Mouse (Mus musculus) neural tube, embryonic 15.5 days (tissue): ENCODE data around the gene Ptges2. TPM values are rescaled to one million over a fixed set of nuclear protein-coding genes. Genes with fewer than 3 reads are reported as not detected.

Source experiments
- ATAC-seq: fragments of 200-750 bp; cut with Nextera tagmentation; 2 replicates; pipeline ENCODE4 v1.8.0; 2017; ENCODE audit warnings: mild to moderate bottlenecking, moderate TSS enrichment, moderate library complexity; ENCODE audit not compliant: low FRiP score
- H3K27ac ChIP-seq: fragments of 300-500 bp; sonication (generic); replicated peaks from 2 replicates; pipeline ENCODE4 v1.5.1; 2015; ENCODE audit warnings: mild to moderate bottlenecking, inconsistent platforms
- H3K27me3 ChIP-seq: fragments of 300-500 bp; sonication (generic); replicated peaks from 2 replicates; pipeline ENCODE4 v1.6.1; 2015; ENCODE audit warnings: inconsistent platforms
- H3K36me3 ChIP-seq: fragments of 300-500 bp; sonication (generic); 2 replicates; pipeline ENCODE4 v1.6.1; 2015; ENCODE audit warnings: inconsistent platforms
- H3K4me1 ChIP-seq: fragments of 300-500 bp; sonication (generic); 2 replicates; pipeline ENCODE4 v1.6.1; 2015; ENCODE audit warnings: inconsistent platforms
- H3K4me2 ChIP-seq: fragments of 300-500 bp; sonication (generic); 2 replicates; pipeline ENCODE4 v1.6.1; 2015; ENCODE audit warnings: inconsistent platforms, mild to moderate bottlenecking, moderate library complexity
- H3K4me3 ChIP-seq: fragments of 300-500 bp; sonication (generic); replicated peaks from 2 replicates; pipeline ENCODE4 v1.5.1; 2015; ENCODE audit warnings: mild to moderate bottlenecking, inconsistent platforms
- H3K9ac ChIP-seq: fragments of 300-500 bp; sonication (generic); replicated peaks from 2 replicates; pipeline ENCODE4 v1.6.1; 2015; ENCODE audit warnings: mild to moderate bottlenecking, inconsistent platforms
- H3K9me3 ChIP-seq: fragments of 300-500 bp; sonication (generic); replicated peaks from 2 replicates; pipeline ENCODE4 v1.6.1; 2016; ENCODE audit warnings: inconsistent platforms
- WGBS: fragments of 180-500 bp; shearing (Covaris S2); methylation state at CpG from one replicate; pipeline ENCODE4 v1.1.7; 2015; ENCODE audit warnings: mixed read lengths; 5-methylcytosine and 5-hydroxymethylcytosine counted together
- polyA plus RNA-seq: library from polyadenylated mRNA; unstranded; fragments of >200 nt; fragmentation: Nextera tagmentation; extraction: Ambion mirVana; gene quantifications from 2 replicates; pipeline ENCODE4 v1.2.1, GENCODE M21; 2015

The Ptges2 gene
- polyA plus RNA-seq, 1 experiment from 2014 or later, result 52.1 TPM

DNA sequence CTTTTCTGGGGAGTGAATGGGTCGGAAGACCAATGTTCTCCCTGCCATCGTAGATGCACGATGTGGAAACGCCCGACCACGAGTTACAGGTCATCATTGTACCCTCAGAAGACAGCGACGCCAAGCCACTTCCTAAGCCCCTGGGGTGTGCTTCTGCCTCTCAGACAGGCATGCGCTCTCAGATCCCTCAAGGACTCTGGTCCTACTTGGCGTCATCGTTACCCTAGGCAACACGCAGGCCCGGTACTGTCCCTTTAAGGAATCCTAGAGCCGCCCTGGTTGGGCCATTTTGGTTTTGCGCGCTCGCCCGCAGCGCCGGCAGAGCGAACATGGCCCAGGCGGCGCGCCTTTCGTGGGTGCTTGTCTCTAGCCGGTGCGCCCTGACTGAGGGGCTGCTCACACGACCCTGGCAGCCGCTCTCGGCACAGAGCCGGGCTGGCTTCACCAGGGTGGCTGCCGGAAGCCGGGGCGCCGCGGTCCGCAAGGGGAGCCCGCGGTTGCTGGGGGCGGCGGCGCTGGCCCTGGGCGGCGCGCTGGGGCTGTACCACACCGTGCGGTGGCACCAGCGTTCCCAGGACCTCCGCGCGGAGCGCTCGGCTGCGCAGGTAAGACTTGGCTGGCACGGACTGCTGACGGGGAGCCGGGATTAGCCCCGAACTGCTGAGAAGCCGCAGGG lies 388 bp downstream of the Ptges2 start:
- ATAC-seq, result peak; percentile 95
- H3K4me2 ChIP-seq, result peak overlapping the region; percentile 95
- H3K27me3 ChIP-seq, result no peaks in the 10 kb centered on the region
- H3K4me3 ChIP-seq, result peak overlapping the region; percentile 99
- peak overlapping the region; percentile 96 for H3K27ac ChIP-seq
- peaks cover 24% of the 10 kb centered on the region for H3K4me1 ChIP-seq
- under 1% methylated on average over 55 of the region's 59 CpGs for WGBS
- H3K9ac ChIP-seq, result peak overlapping the region; percentile 91
- peaks cover 12% of the 10 kb centered on the region for H3K36me3 ChIP-seq
- H3K9me3 ChIP-seq, result no peaks in the 10 kb centered on the region

DNA sequence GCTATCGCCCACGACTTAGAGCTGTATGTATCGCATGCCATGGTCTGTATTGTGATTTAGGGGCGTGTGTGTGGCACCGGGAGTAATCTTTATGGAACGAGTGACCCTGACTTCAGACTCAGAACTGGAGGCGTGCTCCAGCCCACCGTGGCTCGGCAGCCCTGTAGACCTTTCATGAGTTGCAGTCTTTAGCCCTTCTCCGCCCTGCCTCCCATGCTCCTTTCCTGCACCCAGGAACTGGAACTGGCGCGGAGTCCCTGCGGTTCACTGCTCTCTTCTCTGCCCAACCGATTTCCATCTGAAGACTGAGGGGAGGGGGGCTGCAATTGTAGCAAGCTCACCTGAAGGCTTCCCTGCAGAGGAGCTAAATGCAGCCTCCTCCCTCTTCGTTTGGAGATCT lies 999 bp downstream of the Ptges2 start:
- H3K27me3 ChIP-seq, result no peaks in the 10 kb centered on the region
- peak overlapping the region; percentile 99 for H3K4me3 ChIP-seq
- WGBS, result under 1% methylated on average over 15 of the region's 15 CpGs
- H3K4me1 ChIP-seq, result peaks cover 24% of the 10 kb centered on the region
- peaks cover 16% of the 10 kb centered on the region for H3K36me3 ChIP-seq
- peak overlapping the region; percentile 95 for H3K4me2 ChIP-seq
- no peaks in the 10 kb centered on the region for H3K9me3 ChIP-seq
- H3K27ac ChIP-seq, result peak overlapping the region; percentile 96
- ATAC-seq, result no peak
- peak overlapping the region; percentile 91 for H3K9ac ChIP-seq

DNA sequence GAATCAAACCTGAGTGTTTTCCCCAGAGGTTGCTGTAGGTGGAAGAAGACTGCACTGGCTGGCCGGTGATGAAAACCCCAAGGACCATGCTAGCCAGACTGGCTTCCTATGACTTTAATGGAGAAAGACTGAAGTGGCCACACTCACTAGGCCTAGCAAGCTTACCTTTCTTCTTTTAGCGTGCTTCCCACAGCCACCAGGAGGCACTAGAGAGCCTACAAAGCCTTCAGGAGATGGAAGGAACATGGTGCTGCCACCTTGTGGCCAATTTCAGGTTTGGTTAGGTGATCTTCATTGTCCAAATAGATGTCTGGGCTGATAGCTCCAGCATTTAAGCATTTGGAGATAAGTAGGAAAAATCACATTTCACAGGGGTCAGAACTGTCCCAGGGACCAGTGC lies 9.0 kb downstream of the Ptges2 start:
- Histone ChIP-seq H3K9me3 (no peaks in the 10 kb centered on the region), H3K4me2 (no peak overlapping the region), H3K4me3 (no peak overlapping the region), H3K4me1 (no peaks in the 10 kb centered on the region), H3K36me3 (peaks cover 28% of the 10 kb centered on the region), H3K9ac (no peak overlapping the region), H3K27ac (0 out of 2 replicates have a peak overlapping the region, but pooled peaks have one; percentile 5), H3K27me3 (no peaks in the 10 kb centered on the region)
- 23% methylated on average over 2 of the region's 2 CpGs for WGBS
- peak; percentile 28; the same call in 1 of the 2 replicates for ATAC-seq

DNA sequence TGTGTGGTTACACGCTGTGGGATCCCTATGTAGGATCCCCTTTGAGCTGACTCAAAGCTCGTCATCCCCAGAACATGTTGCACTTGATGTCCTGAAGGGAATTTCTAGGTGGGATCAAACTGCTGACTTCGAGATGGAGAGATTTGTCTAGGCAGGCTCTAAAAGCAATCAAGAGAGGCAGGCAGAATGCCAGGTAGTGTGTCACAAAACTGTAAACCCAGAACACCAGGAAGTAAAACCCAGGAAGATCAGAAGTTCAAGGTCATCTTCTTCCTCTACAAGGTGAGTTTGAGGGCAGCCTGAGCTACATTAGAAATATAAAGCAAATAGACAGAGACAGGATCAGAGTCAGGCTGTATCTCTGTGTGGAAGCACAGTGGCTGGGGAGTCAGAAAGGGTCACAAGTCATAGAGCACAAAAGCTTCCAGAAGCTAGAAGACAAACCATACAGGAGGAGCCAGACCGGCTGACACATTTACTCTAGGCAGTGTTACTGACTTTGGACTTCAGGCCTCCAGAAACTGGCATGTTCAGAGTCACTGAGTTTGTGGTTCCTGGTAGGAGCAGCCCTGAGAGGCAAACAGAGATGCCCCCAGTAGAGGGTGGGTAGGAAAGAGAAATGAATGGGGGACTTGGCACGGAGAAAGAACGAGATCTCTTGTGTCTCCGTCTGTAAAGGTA lies 11.6 kb downstream of the Ptges2 start:
- H3K4me1 ChIP-seq, result no peaks in the 10 kb centered on the region
- H3K4me2 ChIP-seq, result no peak overlapping the region
- no peak for ATAC-seq
- H3K36me3 ChIP-seq, result peaks cover 6% of the 10 kb centered on the region
- no peaks in the 10 kb centered on the region for H3K9me3 ChIP-seq
- no peak overlapping the region for H3K9ac ChIP-seq
- H3K27ac ChIP-seq, result no peak overlapping the region
- WGBS, result 84% methylated on average over 7 of the region's 7 CpGs
- H3K4me3 ChIP-seq, result no peak overlapping the region
- no peaks in the 10 kb centered on the region for H3K27me3 ChIP-seq

DNA sequence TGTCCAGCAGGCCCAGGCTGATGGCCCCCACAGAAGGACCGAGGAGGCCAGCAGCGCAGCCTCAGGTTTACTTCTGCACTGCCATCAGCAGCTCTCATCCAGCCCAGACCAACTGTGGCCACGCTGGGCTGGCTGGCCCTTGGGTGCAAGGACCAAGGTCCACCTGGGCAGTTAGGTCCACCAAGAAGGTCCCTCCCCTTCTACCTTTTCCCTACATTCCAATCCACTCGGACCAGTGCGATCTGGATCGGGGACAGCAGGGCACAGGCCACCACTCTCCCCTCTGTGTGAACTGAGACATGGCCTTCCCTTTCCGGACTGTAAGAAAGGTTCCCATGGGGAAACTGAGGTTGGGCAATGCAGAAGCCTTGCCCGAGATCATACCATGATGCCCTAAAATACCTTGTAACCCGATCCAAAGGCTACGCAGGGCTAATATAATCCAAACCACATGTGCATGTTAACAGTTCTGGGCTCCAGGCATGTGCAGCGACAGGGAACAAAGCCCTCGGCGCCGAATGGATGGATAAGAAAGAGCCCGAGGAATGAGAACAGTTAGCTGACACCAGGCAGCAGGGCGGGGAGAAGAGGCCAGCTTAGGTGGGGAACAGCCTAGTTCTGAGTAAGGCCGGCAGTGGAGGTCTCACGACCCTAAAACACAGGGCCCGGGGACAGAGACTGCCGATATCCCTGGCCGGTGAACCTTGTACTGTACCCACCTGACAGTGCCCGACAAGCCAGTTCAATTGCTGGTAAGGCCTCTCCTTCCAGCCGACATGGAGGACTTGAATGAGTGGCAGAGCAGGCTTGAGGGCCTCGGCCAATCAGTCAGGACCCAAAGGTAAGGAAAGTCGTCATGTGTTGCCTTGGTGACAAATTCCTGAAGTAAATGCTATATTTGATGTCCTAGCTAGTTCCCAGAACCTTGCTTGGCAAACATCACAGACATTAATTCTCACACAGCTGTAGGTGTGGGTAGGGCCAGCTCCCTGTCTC lies 13.0 kb downstream of the Ptges2 start:
- Histone ChIP-seq H3K4me1 (no peaks in the 10 kb centered on the region), H3K9me3 (no peaks in the 10 kb centered on the region), H3K36me3 (peaks cover 1% of the 10 kb centered on the region; the same call in 1 of the 2 replicates), H3K27me3 (no peaks in the 10 kb centered on the region), H3K27ac (no peak overlapping the region), H3K4me3 (no peak overlapping the region), H3K9ac (no peak overlapping the region), H3K4me2 (no peak overlapping the region)
- 80% methylated on average over 25 of the region's 25 CpGs for WGBS
- ATAC-seq, result no peak

DNA sequence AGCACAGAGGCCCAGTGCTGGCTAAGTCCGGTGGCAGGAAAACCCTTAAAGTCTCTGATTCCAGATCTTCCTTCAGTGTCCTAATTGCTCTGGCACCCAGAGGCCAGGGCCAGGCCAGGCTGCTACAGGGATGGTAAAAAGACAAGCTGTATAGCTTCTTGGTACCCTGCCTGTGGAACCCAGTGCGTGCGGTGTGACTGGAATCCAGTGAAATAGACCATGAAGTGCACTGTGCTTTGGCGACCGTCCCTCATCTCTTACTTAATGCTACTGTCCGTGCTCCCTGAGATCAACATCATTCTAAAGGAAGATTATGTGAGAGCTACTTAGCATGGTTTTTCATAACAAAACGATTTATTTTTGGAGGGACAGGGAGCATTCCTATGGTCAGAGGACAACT lies 15.7 kb downstream of the Ptges2 start:
- no peak overlapping the region for H3K4me3 ChIP-seq
- H3K9ac ChIP-seq, result no peak overlapping the region
- no peaks in the 10 kb centered on the region for H3K27me3 ChIP-seq
- peaks cover 25% of the 10 kb centered on the region for H3K36me3 ChIP-seq
- WGBS, result 89% methylated on average over 7 of the region's 7 CpGs
- no peak for ATAC-seq
- H3K27ac ChIP-seq, result no peak overlapping the region
- H3K4me1 ChIP-seq, result no peaks in the 10 kb centered on the region
- H3K9me3 ChIP-seq, result no peaks in the 10 kb centered on the region
- no peak overlapping the region for H3K4me2 ChIP-seq

DNA sequence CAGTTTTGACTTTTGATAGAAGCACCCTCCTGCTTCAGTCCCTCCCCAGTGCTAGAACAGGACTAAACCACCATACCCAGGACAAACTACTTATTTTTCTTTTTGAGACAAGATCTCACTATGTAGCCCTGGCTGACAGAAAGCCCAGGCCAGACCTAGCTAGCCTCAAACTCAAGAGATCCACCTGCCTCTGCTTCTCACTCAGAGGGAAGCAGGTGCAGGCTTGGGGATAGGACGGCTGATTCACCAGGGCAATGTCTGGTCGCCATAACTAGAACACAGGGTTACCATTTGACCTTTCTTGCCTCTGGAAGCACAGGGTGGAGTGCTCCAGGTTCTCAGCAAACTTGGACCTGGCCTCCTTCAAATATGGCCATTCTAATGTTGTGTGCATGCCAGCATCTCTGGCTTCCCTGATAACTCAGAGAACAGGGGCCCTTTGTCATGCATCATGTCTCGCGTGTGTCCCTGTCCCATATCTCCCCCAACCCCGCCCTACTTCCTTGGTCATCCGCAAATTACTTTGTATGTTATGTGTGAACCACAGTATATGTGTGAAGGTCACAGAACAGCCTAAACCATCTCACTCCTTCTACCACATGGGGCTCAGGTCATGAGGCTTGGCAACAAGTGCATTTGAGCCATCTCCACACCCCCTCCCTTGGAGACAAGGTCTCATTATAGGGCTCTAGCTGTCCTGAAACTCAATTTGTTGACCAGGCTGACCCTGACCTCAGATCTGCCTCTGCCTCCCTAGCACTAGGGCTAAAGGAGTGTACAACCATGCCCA lies 17.2 kb downstream of the Ptges2 start:
- Histone ChIP-seq H3K4me2 (no peak overlapping the region), H3K9ac (no peak overlapping the region), H3K9me3 (no peaks in the 10 kb centered on the region), H3K4me3 (no peak overlapping the region), H3K27me3 (no peaks in the 10 kb centered on the region), H3K27ac (no peak overlapping the region), H3K36me3 (peaks cover 40% of the 10 kb centered on the region), H3K4me1 (no peaks in the 10 kb centered on the region)
- WGBS, result 91% methylated on average over 6 of the region's 6 CpGs
- ATAC-seq, result no peak

DNA sequence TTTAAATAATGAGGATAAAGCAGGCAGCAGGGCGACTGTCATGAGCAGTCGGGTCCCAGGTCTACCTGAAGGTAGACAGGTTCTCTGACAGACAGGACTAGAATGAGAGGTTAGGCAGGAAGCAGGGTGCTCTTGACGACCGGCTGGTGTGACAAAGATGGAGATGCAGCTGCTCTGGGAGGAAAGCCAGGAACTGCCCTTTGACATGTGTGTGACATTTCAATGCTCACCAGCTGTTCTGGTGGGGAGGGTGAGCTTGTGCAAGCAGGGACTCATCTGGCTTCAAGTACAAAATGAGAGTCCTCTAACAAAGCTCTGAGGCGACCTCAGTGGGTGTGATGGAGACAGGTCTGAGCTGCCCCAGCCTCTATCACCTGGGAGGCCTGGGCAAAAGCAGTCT lies 18.2 kb downstream of the Ptges2 start:
- H3K27ac ChIP-seq, result no peak overlapping the region
- ATAC-seq, result no peak
- WGBS, result 60% methylated on average over 5 of the region's 5 CpGs
- no peak overlapping the region for H3K9ac ChIP-seq
- peaks cover 50% of the 10 kb centered on the region for H3K36me3 ChIP-seq
- H3K27me3 ChIP-seq, result no peaks in the 10 kb centered on the region
- no peak overlapping the region for H3K4me3 ChIP-seq
- no peaks in the 10 kb centered on the region for H3K4me1 ChIP-seq
- H3K4me2 ChIP-seq, result no peak overlapping the region
- H3K9me3 ChIP-seq, result no peaks in the 10 kb centered on the region

DNA sequence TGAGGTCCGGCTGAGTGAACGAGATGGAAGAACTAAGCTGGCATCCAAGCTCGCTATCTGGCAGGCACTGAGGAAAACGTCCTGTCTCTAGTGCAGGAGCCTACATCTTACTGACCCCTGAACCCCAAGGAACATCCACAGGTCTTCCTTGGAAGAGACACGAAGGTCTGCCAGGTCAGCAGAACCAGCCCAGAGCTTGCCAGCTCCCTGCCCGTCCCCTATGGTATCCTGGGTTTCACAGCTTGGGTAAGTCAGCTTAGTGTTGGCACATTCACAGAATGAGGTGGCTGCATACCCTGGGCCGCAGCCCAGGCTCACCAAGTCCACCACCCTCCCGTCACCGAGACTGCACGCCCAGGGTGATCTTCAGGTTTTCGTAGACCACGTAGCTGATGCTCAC lies 20.1 kb downstream of the Ptges2 start:
- Histone ChIP-seq H3K4me3 (no peak overlapping the region), H3K4me2 (no peak overlapping the region), H3K27ac (no peak overlapping the region), H3K9ac (no peak overlapping the region), H3K36me3 (peaks cover 68% of the 10 kb centered on the region), H3K9me3 (no peaks in the 10 kb centered on the region), H3K27me3 (no peaks in the 10 kb centered on the region), H3K4me1 (no peaks in the 10 kb centered on the region)
- no peak for ATAC-seq
- 96% methylated on average over 12 of the region's 12 CpGs for WGBS

DNA sequence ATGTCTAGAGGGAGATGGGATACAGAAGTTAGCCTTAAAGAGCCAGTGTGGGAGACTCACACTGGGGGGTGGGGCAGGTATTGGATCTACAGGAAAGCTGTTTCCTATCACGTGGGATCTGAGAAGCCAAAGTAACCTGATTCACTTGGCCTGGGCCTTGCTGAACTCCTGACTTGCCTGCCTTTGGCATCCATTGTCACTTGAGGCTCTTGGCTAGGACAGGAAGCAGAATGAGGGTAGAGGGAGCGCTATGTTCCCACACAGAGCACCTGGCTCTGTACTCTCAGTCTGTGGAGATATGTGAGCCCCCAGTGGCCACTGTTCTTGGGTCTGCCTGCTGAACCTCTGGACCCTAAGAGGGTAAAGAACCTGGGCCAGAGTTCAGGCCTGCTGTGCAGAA lies 20.9 kb downstream of the Ptges2 start:
- WGBS, result 94% methylated on average over 2 of the region's 2 CpGs
- H3K27me3 ChIP-seq, result no peaks in the 10 kb centered on the region
- H3K36me3 ChIP-seq, result peaks cover 73% of the 10 kb centered on the region
- no peak overlapping the region for H3K9ac ChIP-seq
- ATAC-seq, result no peak
- H3K27ac ChIP-seq, result no peak overlapping the region
- H3K4me3 ChIP-seq, result no peak overlapping the region
- no peaks in the 10 kb centered on the region for H3K4me1 ChIP-seq
- H3K9me3 ChIP-seq, result no peaks in the 10 kb centered on the region
- H3K4me2 ChIP-seq, result no peak overlapping the region

DNA sequence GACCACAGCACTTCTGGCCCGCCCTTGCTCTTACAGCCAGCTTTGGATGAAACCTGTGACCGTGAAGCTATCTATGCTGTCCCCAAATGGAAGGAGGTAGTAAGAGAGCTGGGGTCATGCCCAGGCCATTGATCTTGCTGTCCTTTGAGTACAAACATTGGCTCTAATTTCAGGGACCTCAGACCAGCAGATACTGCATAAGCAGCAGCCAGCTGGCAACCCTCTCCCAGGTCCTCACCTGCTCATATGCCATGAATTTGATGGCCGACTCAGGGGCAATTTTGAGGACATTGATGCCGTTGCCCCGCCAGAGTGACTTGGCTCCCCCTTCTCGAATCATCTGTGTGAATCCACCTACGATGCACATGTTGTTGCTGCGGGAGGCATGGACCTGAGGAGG lies 21.8 kb downstream of the Ptges2 start:
- 91% methylated on average over 8 of the region's 8 CpGs for WGBS
- ATAC-seq, result no peak

More for the DNA sequence above, 21.8 kb downstream of the Ptges2 start:
- Histone ChIP-seq H3K9ac (no peak overlapping the region), H3K36me3 (peaks cover 73% of the 10 kb centered on the region), H3K4me1 (peaks cover under 1% of the 10 kb centered on the region), H3K27me3 (no peaks in the 10 kb centered on the region), H3K9me3 (no peaks in the 10 kb centered on the region), H3K4me2 (no peak overlapping the region), H3K4me3 (no peak overlapping the region), H3K27ac (no peak overlapping the region)
